Mouse (Mus musculus) MEL (cell line): ENCODE results near the gene Kmt2d.
A peak's percentile ranks its signal among the peaks of the same experiment; 100 is the strongest.

ENCODE experiments used
- CHD2 ChIP-seq: IDR thresholded peaks from 2 replicates; pipeline ENCODE4 v1.6.1; 2011; ENCODE audit warnings: low read length, improper control_type of control experiment
- CTCF ChIP-seq, 3 experiments: IDR thresholded peaks in 2 of 3; conservative IDR thresholded peaks in 1 of 3; 2 replicates each; pipeline ENCODE4 v1.5.1; 2011 to 2012; ENCODE audit warnings: low read length in 3 of 3, low read depth in 2 of 3, mild to moderate bottlenecking in 2 of 3, improper control_type of control experiment in 1 of 3, inconsistent platforms in 1 of 3, mixed read lengths in 1 of 3, moderate library complexity in 1 of 3; ENCODE audit not compliant: control insufficient read depth in 1 of 3, insufficient read depth in 1 of 3, poor library complexity in 1 of 3, severe bottlenecking in 1 of 3
- E2F4 ChIP-seq: IDR thresholded peaks from 2 replicates; pipeline ENCODE4 v1.6.1; 2011; ENCODE audit warnings: low read depth, low read length, improper control_type of control experiment, borderline replicate concordance
- ELF1 ChIP-seq: IDR thresholded peaks from 2 replicates; pipeline ENCODE4 v1.6.1; 2014; ENCODE audit warnings: low read depth, mild to moderate bottlenecking, inconsistent platforms, low read length, improper control_type of control experiment, moderate library complexity
- EP300 ChIP-seq, 2 experiments: IDR thresholded peaks; 2 replicates each; pipeline ENCODE4 v1.6.1; 2011; ENCODE audit warnings: improper control_type of control experiment in 2 of 2, low read length in 2 of 2, low read depth in 1 of 2, mild to moderate bottlenecking in 1 of 2
- GABPA ChIP-seq: IDR thresholded peaks from 2 replicates; pipeline ENCODE4 v1.6.1; 2012; ENCODE audit warnings: low read depth, mild to moderate bottlenecking, inconsistent platforms, low read length, improper control_type of control experiment, moderate library complexity
- GATA1 ChIP-seq: IDR thresholded peaks from 2 replicates; pipeline ENCODE4 v1.6.1; 2011; ENCODE audit warnings: low read depth, low read length, improper control_type of control experiment
- JUND ChIP-seq: IDR thresholded peaks from 2 replicates; pipeline ENCODE4 v1.6.1; 2011; ENCODE audit warnings: low read depth, mild to moderate bottlenecking, improper control_type of control experiment, low read length
- MEF2A ChIP-seq: IDR thresholded peaks from 2 replicates; pipeline ENCODE4 v1.6.1; 2014; ENCODE audit warnings: low read depth, mild to moderate bottlenecking, inconsistent platforms, low read length, improper control_type of control experiment; ENCODE audit not compliant: poor library complexity, insufficient replicate concordance, severe bottlenecking; ENCODE audit errors: extremely low read depth
- NELFE ChIP-seq: IDR thresholded peaks from 2 replicates; pipeline ENCODE4 v1.6.1; 2011; ENCODE audit warnings: low read depth, low read length, improper control_type of control experiment
- POLR2A ChIP-seq, 2 experiments: IDR thresholded peaks; 2 replicates each; pipeline ENCODE4 v1.6.1; 2011 to 2012; ENCODE audit warnings: low read length in 2 of 2, mild to moderate bottlenecking in 2 of 2, control low read depth in 1 of 2, improper control_type of control experiment in 1 of 2, low read depth in 1 of 2, moderate library complexity in 1 of 2; ENCODE audit not compliant: control insufficient read depth in 1 of 2, insufficient read depth in 1 of 2, poor library complexity in 1 of 2
- POLR2AphosphoS2 ChIP-seq: IDR thresholded peaks from 2 replicates; pipeline ENCODE4 v1.6.1; 2011; ENCODE audit warnings: low read length, improper control_type of control experiment
- UBTF ChIP-seq: IDR thresholded peaks from 2 replicates; pipeline ENCODE4 v1.6.1; 2012; ENCODE audit warnings: low read depth, mild to moderate bottlenecking, inconsistent platforms, low read length, improper control_type of control experiment, moderate library complexity, borderline replicate concordance; ENCODE audit not compliant: insufficient read depth
- USF1 ChIP-seq: IDR thresholded peaks from 2 replicates; pipeline ENCODE4 v1.6.1; 2014; ENCODE audit warnings: low read depth, mild to moderate bottlenecking, inconsistent platforms, low read length, improper control_type of control experiment, moderate library complexity

- TF ChIP-seq USF1 (no peak), UBTF (peak; percentile 89; the same call in 1 of the 2 replicates), EP300 (IDR thresholded peaks at IDR 0.05; ENCODE audit: low read depth in 1 of 2, low read length in 2 of 2) (no peak), MEF2A (no peak), CHD2 (no peak), POLR2AphosphoS2 (no peak), POLR2A (IDR thresholded peaks at IDR 0.05; ENCODE audit: control insufficient read depth in 1 of 2, insufficient read depth in 1 of 2, low read depth in 1 of 2, low read length in 2 of 2, poor library complexity in 1 of 2) (no peak; a peak in 1 of 4 replicates), GABPA (no peak), NELFE (no peak), CTCF (IDR thresholded peaks at IDR 0.05 in 2 of 3, conservative IDR thresholded peaks at IDR 0.05 in 1 of 3; ENCODE audit: control insufficient read depth in 1 of 3, insufficient read depth in 1 of 3, low read depth in 2 of 3, low read length in 3 of 3, poor library complexity in 1 of 3, severe bottlenecking in 1 of 3) (no peak), ELF1 (no peak), GATA1 (no peak), JUND (no peak), E2F4 (no peak)
These were observed at the start of gene Kmt2d for GRCm38 (mm10) chr15:98871070-98871915.
